ENCODE assay signal across 12 mouse cellular contexts in the genomic region with DNA sequence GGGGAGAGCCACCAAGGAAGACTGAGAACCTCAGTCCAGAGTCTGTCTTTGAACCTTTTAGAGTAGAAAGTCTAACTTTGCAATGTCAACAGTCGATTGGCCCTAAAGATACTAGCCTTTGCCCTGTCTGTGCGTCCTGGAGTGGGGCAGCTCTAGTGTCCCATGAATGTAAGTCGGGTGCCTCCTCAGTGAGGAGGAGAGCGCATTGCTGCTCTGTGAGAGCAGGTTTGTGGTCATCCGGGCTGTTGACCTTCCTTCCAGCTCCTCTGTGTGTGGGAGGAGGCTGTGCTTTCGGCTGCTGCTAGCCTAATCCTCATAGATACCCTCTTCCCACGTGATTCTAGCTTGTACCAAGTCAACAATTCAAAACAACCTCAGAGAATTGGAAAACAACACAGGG. TPM values are rescaled to one million over a fixed set of nuclear protein-coding genes. Genes with fewer than 3 reads are reported as not detected.
DNase-seq lines count a peak whose midpoint lies in the region; ATAC-seq and TF ChIP-seq lines count a peak whose summit lies in the region.
"Had no signal": no experiment of that assay in that cellular context is flagged by ENCODE, and none has a peak within 500 bp of the region (broad histone marks: within the 10 kb centered on the region; RNA-seq: fewer than 3 reads in every experiment).

No protein-coding gene starts in this region.

- TF ChIP-seq EP300 in heart, adult 2 months (IDR thresholded peaks at IDR 0.05; ENCODE audit: insufficient read depth, low read depth, low read length), result no peak

- ATAC-seq in kidney, embryonic 16.5 days (ENCODE audit: low FRiP score, low TSS enrichment), result no peak

- H3K4me2 ChIP-seq in kidney, embryonic 16.5 days (replicated peaks; ENCODE audit: low read depth, low read length), result peak overlapping the region; percentile 40

- no peaks in the 10 kb centered on the region for H3K9me3 ChIP-seq in kidney, embryonic 16.5 days (ENCODE audit: low read length)
- H3K9me3 ChIP-seq: embryonic facial prominence, embryonic 13.5 days; limb, embryonic 13.5 days had no signal

- no peaks in the 10 kb centered on the region for H3K27me3 ChIP-seq in heart, adult 2 months (ENCODE audit: control insufficient read depth, insufficient read depth, low read length)
- H3K27me3 ChIP-seq in kidney, embryonic 16.5 days (ENCODE audit: insufficient read depth, low read length), result 0 out of 2 replicates have a peak, but pooled peaks cover 3% of the 10 kb centered on the region

- H3K27ac ChIP-seq in heart, adult 2 months, result peak overlapping the region; percentile 89
- peak overlapping the region; percentile 63 for H3K27ac ChIP-seq in kidney, embryonic 16.5 days (ENCODE audit: low read length)
- H3K27ac ChIP-seq: embryonic facial prominence, embryonic 13.5 days; limb, embryonic 13.5 days had no signal

- no peak for TF ChIP-seq POLR2A in heart, adult 2 months (IDR thresholded peaks at IDR 0.05; ENCODE audit: insufficient read depth, low read depth, low read length)

- H3K79me2 ChIP-seq in heart, adult 2 months (replicated peaks; ENCODE audit: control insufficient read depth, insufficient read depth, low read length), result no peaks in the 10 kb centered on the region

- H3K36me3 ChIP-seq in heart, adult 2 months (ENCODE audit: control insufficient read depth, insufficient read depth, low read length), result no peaks in the 10 kb centered on the region
- H3K36me3 ChIP-seq in kidney, embryonic 16.5 days (ENCODE audit: insufficient read depth, low read length), result no peaks in the 10 kb centered on the region
- H3K36me3 ChIP-seq: embryonic facial prominence, embryonic 13.5 days; limb, embryonic 13.5 days had no signal

- 41% methylated on average over 7 of the region's 7 CpGs for WGBS in heart, adult 2 months
- 17% methylated on average over 7 of the region's 7 CpGs for WGBS in kidney, embryonic 16.5 days

- TF ChIP-seq CTCF in heart, adult 2 months (IDR thresholded peaks at IDR 0.05), result no peak

- intact Hi-C loops in heart, adult 2 months (cut with DNase I), result no loop called here
- intact Hi-C loops in heart, postnatal 14 days (cut with DNase I), result no loop called here
- intact Hi-C loops in left cerebral cortex, postnatal 36 days (cut with DNase I), result loop anchor here (5.0 kb wide), 3 partner anchors 41 to 341 kb away; a partner anchor contains a TSS

- peak in 1 of 2 experiments; percentile 23 for DNase-seq in heart, adult 2 months
- DNase-seq in heart, postnatal 14 days, result no peak
- peak; percentile 59 for DNase-seq in ovary, postnatal 36 days (ENCODE audit: low spot score)
- DNase-seq in ovary, postnatal 10 days (ENCODE audit: low spot score), result no peak
- peak; percentile 54 for DNase-seq in testis, postnatal 10 days (ENCODE audit: low spot score)
- DNase-seq in left cerebral cortex, postnatal 36 days (ENCODE audit: low spot score in 2 of 2), result no peak
- DNase-seq in frontal cortex, postnatal 25 days (ENCODE audit: low spot score in 2 of 2), result no peak
- DNase-seq: right cerebral cortex, adult 18-20 months had no signal

- peaks cover 14% of the 10 kb centered on the region for H3K4me1 ChIP-seq in heart, adult 2 months (ENCODE audit: control insufficient read depth, insufficient read depth, low read length)
- H3K4me1 ChIP-seq in kidney, embryonic 16.5 days (ENCODE audit: insufficient read depth, low read length), result peaks cover 27% of the 10 kb centered on the region

- H3K9ac ChIP-seq in heart, adult 2 months (ENCODE audit: low read depth, low read length), result no peak overlapping the region
- H3K9ac ChIP-seq in kidney, embryonic 16.5 days (replicated peaks; ENCODE audit: low read length), result 0 out of 2 replicates have a peak overlapping the region, but pooled peaks have one; percentile 11
- H3K9ac ChIP-seq: limb, embryonic 13.5 days had no signal

- 0 out of 2 replicates have a peak overlapping the region, but pooled peaks have one; percentile 13 for H3K4me3 ChIP-seq in heart, adult 2 months
- no peak overlapping the region for H3K4me3 ChIP-seq in kidney, embryonic 16.5 days (ENCODE audit: low read length)
- H3K4me3 ChIP-seq: embryonic facial prominence, embryonic 13.5 days; limb, embryonic 13.5 days had no signal

RNA-seq across cellular contexts. Expression of a gene that starts 4.9 kb away (rescaled TPM):
- total RNA-seq in heart, adult 2 months (2021), result 100 to 1,000 TPM; 106 to 146 TPM
- polyA plus RNA-seq in heart, adult 2 months (2012; rRNA removed), result 41.6 and 56.6 TPM in 2 replicates
- 100 to 1,000 TPM; 121 to 126 TPM for total RNA-seq in heart, postnatal 14 days (2021)
- polyA plus RNA-seq in kidney, embryonic 16.5 days (2015; fragmentation: Nextera tagmentation; extraction: Ambion mirVana), result 196 and 228 TPM in 2 replicates
- total RNA-seq in left cerebral cortex, postnatal 36 days (2021), result 100 to 1,000 TPM; 156 to 164 TPM

RNA-seq across cellular contexts. Expression of a gene that starts 31.9 kb away (rescaled TPM):
- total RNA-seq in heart, adult 2 months (2021), result 10 to 100 TPM; 13.5 to 18.8 TPM
- polyA plus RNA-seq in heart, adult 2 months (2012; rRNA removed), result 7.3 and 10.7 TPM in 2 replicates
- 10 to 100 TPM; 24.1 to 30.3 TPM for total RNA-seq in heart, postnatal 14 days (2021)
- 3.1 and 3.9 TPM in 2 replicates for polyA plus RNA-seq in kidney, embryonic 16.5 days (2015; fragmentation: Nextera tagmentation; extraction: Ambion mirVana)
- total RNA-seq in left cerebral cortex, postnatal 36 days (2021), result 10 to 100 TPM; 39.6 to 50.5 TPM
- total RNA-seq: monocyte, adult 5-6 weeks had no signal

RNA-seq across cellular contexts. Expression of a gene that starts 40.1 kb away (rescaled TPM):
- not detected for total RNA-seq in heart, adult 2 months (2021)
- polyA plus RNA-seq in heart, adult 2 months (2012; rRNA removed), result 0.20 and 0.41 TPM in 2 replicates
- not detected for total RNA-seq in heart, postnatal 14 days (2021)
- 0.26 and 0.37 TPM in 2 replicates for polyA plus RNA-seq in kidney, embryonic 16.5 days (2015; fragmentation: Nextera tagmentation; extraction: Ambion mirVana)
- under 1 TPM in 1 of 2 experiments, not detected in 1; 0.18 TPM for total RNA-seq in left cerebral cortex, postnatal 36 days (2021)
- total RNA-seq: monocyte, adult 5-6 weeks had no signal
- polyA plus RNA-seq: embryonic facial prominence, embryonic 13.5 days had no signal

Comparison
In these comparisons a context has a peak if more than half of its experiments do, and no peak if none do; other contexts are left out.
1. DNase-seq: peak in ovary, postnatal 36 days (single experiment) and testis, postnatal 10 days (single experiment); none in heart, postnatal 14 days (0 of 2), ovary, postnatal 10 days (single experiment), left cerebral cortex, postnatal 36 days (0 of 2) and frontal cortex, postnatal 25 days (0 of 2).